Mouse (Mus musculus) limb, embryonic 13.5 days (tissue): ENCODE measurements around the gene Ust. TPM values are rescaled to one million over a fixed set of nuclear protein-coding genes. Genes with fewer than 3 reads are reported as not detected.

Experiments
- ATAC-seq: fragments of 200-750 bp; cut with Nextera tagmentation; 2 replicates; pipeline ENCODE4 v1.8.0; 2017; ENCODE audit warnings: low read depth, moderate number of reproducible peaks, moderate TSS enrichment; ENCODE audit not compliant: low FRiP score
- H3K27ac ChIP-seq: fragments of 300-500 bp; sonication (generic); 2 replicates; pipeline ENCODE4 v1.5.1; 2015; ENCODE audit warnings: inconsistent platforms, mild to moderate bottlenecking, moderate library complexity
- H3K27me3 ChIP-seq: fragments of 300-500 bp; sonication (generic); 2 replicates; pipeline ENCODE4 v1.6.1; 2015; ENCODE audit warnings: mild to moderate bottlenecking, inconsistent platforms
- H3K36me3 ChIP-seq: fragments of 300-500 bp; sonication (generic); 2 replicates; pipeline ENCODE4 v1.6.1; 2015; ENCODE audit warnings: inconsistent platforms, mild to moderate bottlenecking, moderate library complexity
- H3K4me1 ChIP-seq: fragments of 300-500 bp; sonication (generic); 2 replicates; pipeline ENCODE4 v1.6.1; 2015; ENCODE audit warnings: inconsistent platforms
- H3K4me2 ChIP-seq: fragments of 300-500 bp; sonication (generic); replicated peaks from 2 replicates; pipeline ENCODE4 v1.6.1; 2015; ENCODE audit warnings: inconsistent platforms, mild to moderate bottlenecking, moderate library complexity
- H3K4me3 ChIP-seq: fragments of 300-500 bp; sonication (generic); 2 replicates; pipeline ENCODE4 v1.5.1; 2015; ENCODE audit warnings: moderate library complexity, mild to moderate bottlenecking, inconsistent platforms
- H3K9ac ChIP-seq: fragments of 300-500 bp; sonication (generic); 2 replicates; pipeline ENCODE4 v1.6.1; 2015; ENCODE audit warnings: mild to moderate bottlenecking, inconsistent platforms
- H3K9me3 ChIP-seq: fragments of 300-500 bp; sonication (generic); 2 replicates; pipeline ENCODE4 v1.6.1; 2016; ENCODE audit warnings: inconsistent platforms
- WGBS: fragments of 180-500 bp; shearing (Covaris S2); methylation state at CpG from one replicate; pipeline ENCODE4 v1.1.7; 2015; 5-methylcytosine and 5-hydroxymethylcytosine counted together
- polyA plus RNA-seq: library from polyadenylated mRNA; unstranded; fragments of >200 nt; fragmentation: Nextera tagmentation; extraction: Ambion mirVana; gene quantifications from 2 replicates; pipeline ENCODE4 v1.2.1, GENCODE M21; 2015

Ust gene
- polyA plus RNA-seq, 1 experiment from 2014 or later = 9.1 TPM

- H3K27ac ChIP-seq = no peak overlapping the region
- ATAC-seq = no peak
These were observed 165.1 kb downstream of the Ust start for GRCm38 (mm10) chr10:8353534-8353933.

GRCm38 (mm10) chr10:8350626-8351025 lies 168.0 kb downstream of the Ust start:
- Histone ChIP-seq H3K9ac (no peak overlapping the region), H3K27ac (no peak overlapping the region), H3K4me1 (0 out of 2 replicates have a peak, but pooled peaks cover 3% of the 10 kb centered on the region), H3K9me3 (0 out of 2 replicates have a peak, but pooled peaks cover 5% of the 10 kb centered on the region), H3K27me3 (no peaks in the 10 kb centered on the region), H3K36me3 (no peaks in the 10 kb centered on the region), H3K4me2 (no peak overlapping the region), H3K4me3 (no peak overlapping the region)
- WGBS = 92% methylated on average over 7 of the region's 7 CpGs
- ATAC-seq = no peak

More at GRCm38 (mm10) chr10:8353534-8353933, 165.1 kb downstream of the Ust start:
- 87% methylated on average over 4 of the region's 4 CpGs for WGBS
- Histone ChIP-seq H3K9ac (no peak overlapping the region), H3K36me3 (no peaks in the 10 kb centered on the region), H3K27me3 (no peaks in the 10 kb centered on the region), H3K4me3 (no peak overlapping the region), H3K9me3 (0 out of 2 replicates have a peak, but pooled peaks cover 5% of the 10 kb centered on the region), H3K4me1 (0 out of 2 replicates have a peak, but pooled peaks cover 3% of the 10 kb centered on the region), H3K4me2 (no peak overlapping the region)

- H3K27ac ChIP-seq = no peak overlapping the region
- no peak for ATAC-seq
These were observed 171.1 kb downstream of the Ust start for GRCm38 (mm10) chr10:8347497-8347896.

GRCm38 (mm10) chr10:8342556-8342955 lies 176.1 kb downstream of the Ust start:
- 38% methylated on average over 2 of the region's 2 CpGs for WGBS
- ATAC-seq = no peak
- Histone ChIP-seq H3K36me3 (no peaks in the 10 kb centered on the region), H3K4me2 (no peak overlapping the region), H3K27ac (no peak overlapping the region), H3K4me1 (peaks cover 17% of the 10 kb centered on the region), H3K4me3 (no peak overlapping the region), H3K27me3 (no peaks in the 10 kb centered on the region), H3K9me3 (no peaks in the 10 kb centered on the region), H3K9ac (no peak overlapping the region)

More at GRCm38 (mm10) chr10:8347497-8347896, 171.1 kb downstream of the Ust start:
- H3K9me3 ChIP-seq = 0 out of 2 replicates have a peak, but pooled peaks cover 5% of the 10 kb centered on the region
- H3K4me1 ChIP-seq = peaks cover 11% of the 10 kb centered on the region
- H3K4me2 ChIP-seq = no peak overlapping the region
- no peak overlapping the region for H3K9ac ChIP-seq
- 53% methylated on average over 5 of the region's 5 CpGs for WGBS
- no peak overlapping the region for H3K4me3 ChIP-seq
- no peaks in the 10 kb centered on the region for H3K36me3 ChIP-seq
- H3K27me3 ChIP-seq = no peaks in the 10 kb centered on the region

- Histone ChIP-seq H3K4me1 (peaks cover 17% of the 10 kb centered on the region), H3K36me3 (no peaks in the 10 kb centered on the region), H3K27me3 (no peaks in the 10 kb centered on the region), H3K4me3 (no peak overlapping the region), H3K27ac (no peak overlapping the region), H3K9ac (no peak overlapping the region), H3K9me3 (no peaks in the 10 kb centered on the region), H3K4me2 (no peak overlapping the region)
- WGBS = 83% methylated on average over 12 of the region's 12 CpGs
- ATAC-seq = no peak
These were observed 178.8 kb downstream of the Ust start for GRCm38 (mm10) chr10:8339645-8340428.

- Histone ChIP-seq H3K27me3 (no peaks in the 10 kb centered on the region), H3K4me2 (no peak overlapping the region), H3K4me1 (0 out of 2 replicates have a peak, but pooled peaks cover 2% of the 10 kb centered on the region), H3K9me3 (no peaks in the 10 kb centered on the region), H3K9ac (no peak overlapping the region), H3K36me3 (no peaks in the 10 kb centered on the region), H3K27ac (no peak overlapping the region), H3K4me3 (no peak overlapping the region)
- 68% methylated on average over 1 of the region's 1 CpGs for WGBS
- no peak for ATAC-seq
These were observed 182.0 kb downstream of the Ust start for GRCm38 (mm10) chr10:8336601-8337000.

- H3K36me3 ChIP-seq = peaks cover 7% of the 10 kb centered on the region; the same call in 1 of the 2 replicates
- H3K4me2 ChIP-seq = no peak overlapping the region
- H3K9ac ChIP-seq = no peak overlapping the region
- 0 out of 2 replicates have a peak, but pooled peaks cover under 1% of the 10 kb centered on the region for H3K4me1 ChIP-seq
- 86% methylated on average over 5 of the region's 5 CpGs for WGBS
- H3K27me3 ChIP-seq = no peaks in the 10 kb centered on the region
- no peak for ATAC-seq
- no peak overlapping the region for H3K4me3 ChIP-seq
- no peaks in the 10 kb centered on the region for H3K9me3 ChIP-seq
- no peak overlapping the region for H3K27ac ChIP-seq
These were observed 187.7 kb downstream of the Ust start for GRCm38 (mm10) chr10:8330958-8331357.

- no peak overlapping the region for H3K27ac ChIP-seq
- peaks cover 7% of the 10 kb centered on the region; the same call in 1 of the 2 replicates for H3K36me3 ChIP-seq
- 87% methylated on average over 8 of the region's 8 CpGs for WGBS
These were observed 188.6 kb downstream of the Ust start for GRCm38 (mm10) chr10:8330006-8330405.

GRCm38 (mm10) chr10:8323304-8323765 lies 195.3 kb downstream of the Ust start:
- H3K9me3 ChIP-seq = no peaks in the 10 kb centered on the region
- H3K27ac ChIP-seq = no peak overlapping the region
- 48% methylated on average over 2 of the region's 2 CpGs for WGBS
- peaks cover 7% of the 10 kb centered on the region; the same call in 1 of the 2 replicates for H3K36me3 ChIP-seq
- H3K9ac ChIP-seq = no peak overlapping the region
- H3K4me1 ChIP-seq = 0 out of 2 replicates have a peak, but pooled peaks cover 4% of the 10 kb centered on the region
- ATAC-seq = no peak; the same call in 1 of the 2 replicates
- H3K4me3 ChIP-seq = no peak overlapping the region
- H3K4me2 ChIP-seq = no peak overlapping the region
- H3K27me3 ChIP-seq = no peaks in the 10 kb centered on the region

More at GRCm38 (mm10) chr10:8330006-8330405, 188.6 kb downstream of the Ust start:
- Histone ChIP-seq H3K9ac (no peak overlapping the region), H3K9me3 (no peaks in the 10 kb centered on the region), H3K4me1 (0 out of 2 replicates have a peak, but pooled peaks cover 4% of the 10 kb centered on the region), H3K4me2 (no peak overlapping the region), H3K4me3 (no peak overlapping the region), H3K27me3 (no peaks in the 10 kb centered on the region)
- no peak for ATAC-seq

- no peak overlapping the region for H3K9ac ChIP-seq
- H3K9me3 ChIP-seq = no peaks in the 10 kb centered on the region
- H3K36me3 ChIP-seq = no peaks in the 10 kb centered on the region
- H3K4me2 ChIP-seq = no peak overlapping the region
- H3K4me1 ChIP-seq = 0 out of 2 replicates have a peak, but pooled peaks cover 2% of the 10 kb centered on the region
- H3K27ac ChIP-seq = no peak overlapping the region
- H3K27me3 ChIP-seq = no peaks in the 10 kb centered on the region
- no peak for ATAC-seq
- H3K4me3 ChIP-seq = no peak overlapping the region
These were observed 197.9 kb downstream of the Ust start for GRCm38 (mm10) chr10:8320771-8321170.

GRCm38 (mm10) chr10:8309435-8309834 lies 209.2 kb downstream of the Ust start:
- Histone ChIP-seq H3K9ac (no peak overlapping the region), H3K9me3 (no peaks in the 10 kb centered on the region), H3K4me1 (peaks cover 20% of the 10 kb centered on the region), H3K4me3 (no peak overlapping the region), H3K27ac (no peak overlapping the region), H3K27me3 (no peaks in the 10 kb centered on the region), H3K36me3 (no peaks in the 10 kb centered on the region), H3K4me2 (no peak overlapping the region)
- ATAC-seq = no peak
- WGBS = 65% methylated on average over 6 of the region's 6 CpGs

GRCm38 (mm10) chr10:8304211-8304610 lies 214.4 kb downstream of the Ust start:
- H3K27ac ChIP-seq = no peak overlapping the region
- no peaks in the 10 kb centered on the region for H3K27me3 ChIP-seq
- H3K4me3 ChIP-seq = no peak overlapping the region
- H3K4me1 ChIP-seq = peaks cover 14% of the 10 kb centered on the region
- ATAC-seq = no peak
- H3K9me3 ChIP-seq = no peaks in the 10 kb centered on the region
- no peaks in the 10 kb centered on the region for H3K36me3 ChIP-seq
- 79% methylated on average over 4 of the region's 4 CpGs for WGBS
- no peak overlapping the region for H3K4me2 ChIP-seq
- H3K9ac ChIP-seq = no peak overlapping the region
